Mouse (Mus musculus) erythroblast, embryonic 14.5 days (primary cell): ENCODE data around the gene Tubb4a. TPM values are rescaled to one million over a fixed set of nuclear protein-coding genes. Genes with fewer than 3 reads are reported as not detected.
"Not testable (repeated sequence)": the region's sequence is repeated elsewhere in the genome, so short reads cannot be mapped to it uniquely, and the experiment has no call there.

Experiments used
- H3K27me3 ChIP-seq: 2 replicates; pipeline ENCODE4 v1.6.1; 2012; ENCODE audit warnings: inconsistent platforms; ENCODE audit not compliant: control insufficient read depth
- H3K36me3 ChIP-seq: 2 replicates; pipeline ENCODE4 v1.6.1; 2012; ENCODE audit warnings: mild to moderate bottlenecking, inconsistent platforms; ENCODE audit not compliant: control insufficient read depth
- H3K4me1 ChIP-seq: 2 replicates; pipeline ENCODE4 v1.6.1; 2012; ENCODE audit warnings: inconsistent platforms; ENCODE audit not compliant: control insufficient read depth
- H3K4me3 ChIP-seq: replicated peaks from 2 replicates; pipeline ENCODE3; 2012; ENCODE audit warnings: moderate library complexity, mild to moderate bottlenecking, inconsistent platforms
- H3K9me3 ChIP-seq: 2 replicates; pipeline ENCODE4 v1.6.1; 2012; ENCODE audit warnings: low read length, inconsistent platforms, mixed read lengths; ENCODE audit not compliant: control insufficient read depth
- GATA1 ChIP-seq: IDR thresholded peaks from 2 replicates; pipeline ENCODE4 v1.6.1; 2012; ENCODE audit warnings: low read length, inconsistent platforms, mixed read lengths
- TAL1 ChIP-seq: IDR thresholded peaks from 3 replicates; pipeline ENCODE4 v1.6.1; 2012; ENCODE audit warnings: low read length, inconsistent platforms, mixed read lengths
- polyA plus RNA-seq: library from polyadenylated mRNA; stranded (reverse); fragments of >175 nt; gene quantifications from 2 replicates; pipeline ENCODE4 v1.2.3, GENCODE M21; 2012

The Tubb4a gene
- not detected in 2 replicates for polyA plus RNA-seq

DNA sequence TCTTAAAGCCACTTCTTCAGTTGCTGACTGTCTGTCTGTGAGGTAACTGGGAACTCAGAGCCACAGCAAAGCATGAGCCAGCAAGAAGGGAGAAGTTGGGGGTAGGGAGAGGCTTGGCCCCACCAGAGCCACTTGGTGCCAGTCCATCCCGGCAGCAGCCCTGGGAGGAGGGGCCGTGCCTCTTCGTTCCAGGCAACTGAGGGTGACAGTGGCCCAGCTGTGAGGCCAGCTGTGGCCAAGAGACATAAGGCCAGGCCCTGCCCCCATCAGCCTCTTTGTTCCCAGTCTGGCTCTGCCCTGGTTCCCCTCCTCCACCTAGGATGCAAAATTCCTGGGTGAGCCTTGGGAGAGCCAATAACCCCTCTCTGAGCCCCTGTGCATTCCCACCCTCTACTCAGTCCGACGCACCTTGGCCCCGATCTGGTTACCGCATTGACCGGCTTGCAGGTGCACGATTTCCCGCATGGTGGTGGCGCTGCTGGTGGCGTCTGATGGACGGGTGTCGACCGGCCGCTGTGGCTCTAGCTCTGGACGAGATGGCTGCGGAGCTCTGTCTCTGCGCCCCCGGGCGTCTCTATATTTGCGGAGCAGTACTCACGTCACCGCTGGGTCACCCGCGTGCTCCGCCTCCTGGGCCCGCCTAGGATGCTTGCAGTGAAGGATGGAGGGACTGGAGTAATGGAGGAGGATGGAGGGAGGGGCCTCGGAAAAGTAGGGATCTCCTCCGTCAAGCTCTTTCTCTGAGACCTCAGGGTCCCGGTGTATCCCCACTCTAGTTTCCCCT, at the start of gene Tubb4a:
TSS of gene Tubb4a (minus strand) at position 734 of the 784 bp plus-strand sequence.
- Histone ChIP-seq H3K4me3 (no peak within 1 kb of the TSS), H3K9me3 (no peaks in the 10 kb centered on the region), H3K36me3 (no peaks in the 10 kb centered on the region), H3K4me1 (no peaks in the 10 kb centered on the region), H3K27me3 (peaks cover 25% of the 10 kb centered on the region)
- TF ChIP-seq TAL1 (no peak), GATA1 (no peak)

DNA sequence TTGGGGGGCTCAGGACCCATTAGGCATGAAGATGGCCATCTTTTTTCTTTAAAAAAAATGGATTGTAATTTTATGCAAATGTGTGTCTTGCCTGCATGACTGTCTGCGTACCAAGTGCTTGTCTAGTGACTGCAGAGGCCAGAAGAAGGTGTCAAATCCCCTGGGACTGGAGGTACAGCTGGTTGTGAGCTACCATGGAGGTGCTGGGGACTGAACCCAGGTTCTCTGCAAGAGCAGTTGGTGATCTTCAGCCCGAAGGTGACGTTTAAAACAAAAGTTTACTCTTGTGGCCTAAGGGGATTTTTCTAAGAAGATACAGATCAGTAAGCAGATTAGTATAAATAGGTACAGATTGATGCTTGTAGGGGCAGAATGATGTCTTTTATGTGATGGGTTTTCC, 48.1 kb upstream of the Tubb4a start:
- no peaks in the 10 kb centered on the region for H3K36me3 ChIP-seq
- no peaks in the 10 kb centered on the region for H3K9me3 ChIP-seq
- TF ChIP-seq GATA1 (no peak), TAL1 (no peak)
- peaks cover 21% of the 10 kb centered on the region for H3K4me1 ChIP-seq
- no peaks in the 10 kb centered on the region for H3K27me3 ChIP-seq
- no peak overlapping the region for H3K4me3 ChIP-seq

DNA sequence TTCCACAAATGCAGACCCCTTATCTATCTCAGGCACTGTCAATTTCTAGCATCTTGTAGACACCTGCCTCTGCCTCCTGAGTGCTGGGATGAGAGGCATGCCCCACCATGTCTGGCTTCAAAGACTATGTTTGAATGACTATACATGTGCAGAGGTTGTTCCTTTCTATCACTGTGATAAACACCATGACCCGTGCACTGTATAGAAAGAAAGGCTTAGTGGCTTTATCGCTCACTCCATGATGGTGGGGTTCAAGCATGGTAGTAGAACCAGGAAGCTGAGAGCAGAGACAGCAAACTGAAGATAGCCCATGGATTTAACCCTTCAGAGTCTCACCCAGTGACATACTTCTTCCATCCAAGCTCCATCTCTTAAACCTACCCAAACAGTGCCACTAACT, 47.1 kb upstream of the Tubb4a start:
- H3K27me3 ChIP-seq, result no peaks in the 10 kb centered on the region
- H3K36me3 ChIP-seq, result no peaks in the 10 kb centered on the region
- H3K9me3 ChIP-seq, result no peaks in the 10 kb centered on the region
- TF ChIP-seq TAL1, result no peak
- TF ChIP-seq GATA1, result no peak
- H3K4me1 ChIP-seq, result peaks cover 16% of the 10 kb centered on the region
- H3K4me3 ChIP-seq, result no peak overlapping the region

DNA sequence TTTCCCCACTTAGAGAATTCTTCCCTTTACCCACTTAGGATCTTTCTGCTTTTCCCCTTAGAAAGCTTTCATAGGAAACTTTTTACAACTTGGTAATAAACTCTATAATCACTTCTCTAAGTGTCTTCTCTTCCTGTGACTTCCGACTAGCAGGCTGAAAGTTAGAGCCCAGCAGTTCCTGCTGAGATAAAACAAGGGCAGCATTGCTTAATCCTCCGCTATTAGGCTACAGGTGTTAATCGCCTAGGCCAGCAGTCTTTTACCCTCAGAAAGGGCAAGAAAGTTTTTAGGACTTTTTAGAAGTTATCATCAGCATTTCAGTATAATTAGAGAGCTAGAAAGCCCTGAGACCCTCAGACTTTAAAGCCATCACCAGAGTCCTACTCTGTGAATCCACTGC, 46.4 kb upstream of the Tubb4a start:
- not testable (repeated sequence) for H3K4me3 ChIP-seq, H3K36me3 ChIP-seq, H3K27me3 ChIP-seq, H3K9me3 ChIP-seq
- H3K4me1 ChIP-seq, result peaks cover 14% of the 10 kb centered on the region; the same call in 1 of the 2 replicates

DNA sequence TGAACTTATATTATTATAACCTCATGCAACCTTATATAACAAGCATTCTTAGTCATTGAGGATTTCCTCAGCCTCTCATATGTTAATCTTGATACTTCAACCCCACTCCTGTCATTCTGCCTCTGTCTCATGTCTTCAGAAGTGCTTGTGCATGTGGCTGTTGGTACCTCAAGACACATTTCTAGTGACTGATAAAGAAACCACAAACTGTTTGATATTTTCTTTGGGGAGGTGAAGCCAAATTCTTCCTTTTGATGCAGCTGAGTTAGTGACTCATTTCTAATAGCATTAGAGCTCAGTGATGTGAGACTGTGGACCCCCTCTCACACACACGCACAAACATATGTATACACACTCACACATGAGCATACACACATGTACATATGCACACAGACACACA, 44.2 kb upstream of the Tubb4a start:
- Histone ChIP-seq H3K27me3 (no peaks in the 10 kb centered on the region), H3K36me3 (no peaks in the 10 kb centered on the region), H3K4me1 (peaks cover 11% of the 10 kb centered on the region; the same call in 1 of the 2 replicates), H3K4me3 (no peak overlapping the region), H3K9me3 (no peaks in the 10 kb centered on the region)
- no peak for TF ChIP-seq GATA1
- no peak for TF ChIP-seq TAL1

DNA sequence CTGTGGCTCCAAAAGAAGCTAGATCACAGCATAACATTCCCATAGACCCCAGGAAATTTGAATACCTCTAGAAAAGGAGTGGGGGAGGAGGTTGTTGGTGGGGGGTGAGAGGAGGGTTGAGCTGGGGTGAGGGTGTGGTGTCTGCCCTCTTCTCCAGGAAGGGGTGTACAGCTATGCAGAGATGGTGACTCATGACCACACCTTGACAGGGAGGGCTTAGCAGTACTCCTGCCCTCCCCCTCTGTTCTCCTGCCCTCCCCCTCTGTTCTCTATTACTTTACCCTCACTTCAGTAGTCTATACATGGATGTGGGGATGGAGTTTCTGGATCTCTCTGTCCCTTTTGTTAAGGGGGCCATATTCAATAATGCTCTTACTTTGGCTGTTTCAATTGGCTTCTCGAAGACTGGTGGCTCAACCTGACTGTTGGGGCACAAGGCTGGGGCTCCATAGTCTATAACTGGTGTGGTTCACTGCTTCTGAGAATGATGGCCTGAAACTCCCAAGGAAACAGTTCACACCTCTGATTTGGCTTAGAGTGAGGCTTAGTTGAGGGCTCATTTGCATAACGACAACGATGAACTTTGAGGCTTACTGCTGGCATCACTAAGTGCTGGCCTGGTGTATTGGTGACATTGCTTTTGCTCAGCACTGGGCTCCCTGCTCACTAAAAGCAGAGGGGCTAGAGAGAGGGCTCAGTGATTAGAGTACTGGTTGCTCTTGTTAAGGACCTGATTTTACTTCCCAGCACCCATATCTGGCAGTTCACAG, 38.5 kb upstream of the Tubb4a start:
- H3K4me1 ChIP-seq, result peaks cover 5% of the 10 kb centered on the region; the same call in 1 of the 2 replicates
- H3K27me3 ChIP-seq, result no peaks in the 10 kb centered on the region
- H3K9me3 ChIP-seq, result no peaks in the 10 kb centered on the region
- TF ChIP-seq TAL1, result no peak
- TF ChIP-seq GATA1, result no peak
- H3K36me3 ChIP-seq, result no peaks in the 10 kb centered on the region
- H3K4me3 ChIP-seq, result no peak overlapping the region

DNA sequence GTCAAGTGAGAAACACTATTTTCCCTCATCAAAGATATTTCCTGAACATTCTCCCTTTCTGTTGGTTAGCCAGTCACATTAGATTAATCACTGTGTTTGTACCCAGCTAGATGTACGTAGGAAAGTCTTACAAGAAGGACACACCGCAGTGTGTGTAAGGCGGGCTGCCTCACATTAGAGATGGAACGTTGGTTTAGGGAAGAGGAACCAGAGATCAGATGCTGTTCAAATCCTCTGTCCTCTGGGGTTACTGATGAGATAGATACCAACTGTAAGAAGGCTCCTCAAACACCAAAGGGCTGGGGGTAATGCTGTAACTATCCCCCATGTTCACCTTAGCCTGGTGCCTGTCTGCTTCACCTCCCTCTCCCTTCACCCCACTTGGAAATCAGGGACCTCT, 37.2 kb upstream of the Tubb4a start:
- H3K9me3 ChIP-seq, result no peaks in the 10 kb centered on the region
- no peak overlapping the region for H3K4me3 ChIP-seq
- H3K36me3 ChIP-seq, result no peaks in the 10 kb centered on the region
- TF ChIP-seq GATA1 (no peak), TAL1 (no peak)
- H3K27me3 ChIP-seq, result no peaks in the 10 kb centered on the region
- H3K4me1 ChIP-seq, result peaks cover 5% of the 10 kb centered on the region; the same call in 1 of the 2 replicates

DNA sequence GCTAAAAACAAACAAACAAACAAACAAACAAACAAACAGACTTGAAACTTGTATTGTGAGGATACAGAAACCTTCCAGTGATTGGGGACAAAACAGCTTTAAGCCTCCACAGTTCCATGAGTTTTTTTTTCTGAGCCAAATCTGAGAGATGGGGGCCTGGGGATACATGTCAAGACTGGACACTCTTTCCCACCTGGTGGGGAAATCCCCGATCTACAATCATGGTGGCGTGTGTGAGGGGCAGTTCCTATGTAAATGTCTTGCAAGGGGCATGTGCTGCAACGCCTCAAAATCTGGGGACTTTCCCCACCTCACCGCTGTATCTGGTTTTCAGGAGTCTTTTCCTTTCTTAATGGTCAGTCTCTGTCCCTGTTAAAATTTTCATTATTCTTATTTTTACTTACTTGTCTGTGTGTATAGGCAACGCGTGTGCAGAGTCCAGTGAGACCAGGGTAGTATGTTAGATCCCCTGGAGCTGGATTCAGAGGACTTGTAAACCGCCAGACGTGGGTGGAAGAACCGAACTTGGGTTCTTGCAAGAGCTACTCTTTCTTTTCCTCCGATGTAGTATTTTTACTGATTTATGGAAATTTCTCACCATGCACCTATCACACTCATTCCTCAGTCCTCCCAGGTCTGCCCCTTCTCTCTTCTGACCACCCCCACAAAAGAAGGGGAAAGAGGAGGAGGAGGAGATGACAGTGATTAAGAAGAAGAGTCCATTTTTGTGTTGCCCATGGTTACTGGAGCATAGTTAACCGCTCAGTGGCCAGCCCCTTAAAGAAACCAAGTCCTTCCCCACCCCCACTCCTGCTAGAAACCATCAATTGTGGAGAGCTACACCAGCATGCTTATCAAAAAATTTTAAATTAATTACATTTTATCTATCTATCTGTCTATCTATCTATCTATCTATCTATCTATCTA, 35.9 kb upstream of the Tubb4a start:
- Histone ChIP-seq H3K4me1 (peaks cover 14% of the 10 kb centered on the region), H3K36me3 (no peaks in the 10 kb centered on the region), H3K9me3 (no peaks in the 10 kb centered on the region), H3K4me3 (no peak overlapping the region), H3K27me3 (no peaks in the 10 kb centered on the region)
- TF ChIP-seq GATA1, result no peak
- TF ChIP-seq TAL1, result no peak

DNA sequence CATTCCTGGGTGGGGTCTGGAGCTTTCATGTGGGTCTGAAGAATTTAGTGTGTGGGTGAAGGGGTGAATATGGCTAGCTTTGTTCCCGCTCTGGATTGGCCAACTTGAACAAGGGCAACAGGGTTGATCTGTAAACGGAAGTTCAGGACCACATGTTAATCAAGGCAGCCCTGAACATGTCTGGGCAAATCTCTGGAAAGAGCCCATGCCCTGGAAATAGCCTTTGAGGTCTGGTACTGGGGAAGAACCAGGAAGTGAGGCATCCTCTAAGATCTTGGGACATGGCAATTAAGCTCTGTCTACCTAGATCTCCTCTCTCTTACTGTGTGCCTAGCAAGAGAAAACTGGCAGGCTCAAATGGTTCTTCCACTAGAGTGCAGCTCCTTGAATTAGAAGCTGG, 34.3 kb upstream of the Tubb4a start:
- H3K9me3 ChIP-seq, result no peaks in the 10 kb centered on the region
- no peaks in the 10 kb centered on the region for H3K36me3 ChIP-seq
- H3K27me3 ChIP-seq, result peaks cover 6% of the 10 kb centered on the region
- TF ChIP-seq GATA1, result no peak
- TF ChIP-seq TAL1, result no peak
- peaks cover 20% of the 10 kb centered on the region for H3K4me1 ChIP-seq
- no peak overlapping the region for H3K4me3 ChIP-seq
